ENCODE assay signal across 14 mouse cellular contexts in the genomic region with DNA sequence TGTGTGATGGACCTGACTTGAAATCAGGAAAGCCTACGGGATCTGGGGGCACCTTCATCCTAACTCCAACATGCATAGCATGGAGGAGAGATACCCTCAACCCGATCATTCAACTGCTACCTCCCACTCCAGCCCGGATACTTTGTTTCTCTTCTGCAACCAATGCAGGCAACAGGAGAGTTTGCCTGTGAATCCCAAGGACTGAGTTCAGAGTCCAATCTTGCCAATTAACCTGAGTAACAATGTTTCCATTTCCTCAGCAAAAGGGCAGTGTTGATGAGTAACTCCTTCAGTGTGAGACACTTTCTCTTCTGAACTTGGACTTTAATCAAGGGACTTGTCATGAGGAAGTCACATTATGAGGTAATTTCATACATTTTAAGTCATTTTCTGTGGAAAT.
"Had no signal": no experiment of that assay in that cellular context is flagged by ENCODE, and none has a peak within 500 bp of the region (broad histone marks: within the 10 kb centered on the region; RNA-seq: fewer than 3 reads in every experiment).

No protein-coding gene starts in this region.

- DNase-seq: left cerebral cortex, postnatal 4 days; lung, embryonic 14.5 days; lung, postnatal 10 days; lung, postnatal 4 days; midbrain, embryonic 14.5 days; right cerebral cortex, adult 18-20 months; thymus, adult 2 months; thymus, postnatal 25 days had no signal

- H3K36me3 ChIP-seq: limb, embryonic 15.5 days; liver, embryonic 12.5 days; midbrain, embryonic 10.5 days; neural tube, embryonic 15.5 days had no signal

- ATAC-seq: liver, embryonic 12.5 days had no signal

- H3K27me3 ChIP-seq: limb, embryonic 15.5 days; liver, embryonic 12.5 days; neural tube, embryonic 15.5 days had no signal

- H3K9ac ChIP-seq: limb, embryonic 15.5 days; liver, embryonic 12.5 days; lung, embryonic 14.5 days; neural tube, embryonic 15.5 days had no signal

- H3K4me1 ChIP-seq: liver, embryonic 12.5 days had no signal

- H3K27ac ChIP-seq: limb, embryonic 15.5 days; liver, embryonic 12.5 days; midbrain, embryonic 10.5 days; neural tube, embryonic 15.5 days; stomach, postnatal 0 days had no signal

- H3K4me2 ChIP-seq: limb, embryonic 15.5 days; liver, embryonic 12.5 days; lung, embryonic 14.5 days; neural tube, embryonic 15.5 days had no signal

- H3K4me3 ChIP-seq: limb, embryonic 15.5 days; liver, embryonic 12.5 days; midbrain, embryonic 10.5 days; myocyte; neural tube, embryonic 15.5 days had no signal

- H3K9me3 ChIP-seq: limb, embryonic 15.5 days; liver, embryonic 12.5 days; midbrain, embryonic 10.5 days; neural tube, embryonic 15.5 days had no signal
